Mouse (Mus musculus) midbrain, embryonic 13.5 days (tissue): ENCODE data around the gene Hormad1. TPM values are rescaled to one million over a fixed set of nuclear protein-coding genes. Genes with fewer than 3 reads are reported as not detected.

Source experiments
- ATAC-seq: fragments of 200-750 bp; cut with Nextera tagmentation; 2 replicates; pipeline ENCODE4 v1.8.0; 2017; ENCODE audit warnings: mild to moderate bottlenecking, moderate TSS enrichment, moderate library complexity
- H3K27ac ChIP-seq: fragments of 300-500 bp; sonication (generic); 2 replicates; pipeline ENCODE4 v1.5.1; 2015; ENCODE audit warnings: inconsistent platforms, mild to moderate bottlenecking, moderate library complexity
- H3K27me3 ChIP-seq: fragments of 300-500 bp; sonication (generic); 2 replicates; pipeline ENCODE4 v1.6.1; 2015; ENCODE audit warnings: mild to moderate bottlenecking, inconsistent platforms
- H3K36me3 ChIP-seq: fragments of 300-500 bp; sonication (generic); 2 replicates; pipeline ENCODE4 v1.6.1; 2015; ENCODE audit warnings: mild to moderate bottlenecking, inconsistent platforms
- H3K4me1 ChIP-seq: fragments of 300-500 bp; sonication (generic); replicated peaks from 2 replicates; pipeline ENCODE4 v1.6.1; 2015; ENCODE audit warnings: inconsistent platforms
- H3K4me2 ChIP-seq: fragments of 300-500 bp; sonication (generic); replicated peaks from 2 replicates; pipeline ENCODE4 v1.6.1; 2015; ENCODE audit warnings: moderate library complexity, mild to moderate bottlenecking, inconsistent platforms
- H3K4me3 ChIP-seq: fragments of 300-500 bp; sonication (generic); replicated peaks from 2 replicates; pipeline ENCODE4 v1.5.1; 2015; ENCODE audit warnings: mild to moderate bottlenecking, inconsistent platforms
- H3K9ac ChIP-seq: fragments of 300-500 bp; sonication (generic); replicated peaks from 2 replicates; pipeline ENCODE4 v1.6.1; 2015; ENCODE audit warnings: mild to moderate bottlenecking, inconsistent platforms
- H3K9me3 ChIP-seq: fragments of 300-500 bp; sonication (generic); 2 replicates; pipeline ENCODE4 v1.6.1; 2016; ENCODE audit warnings: mild to moderate bottlenecking, inconsistent platforms
- WGBS: fragments of 180-500 bp; shearing (Covaris S2); methylation state at CpG from one replicate; pipeline ENCODE4 v1.1.7; 2015; 5-methylcytosine and 5-hydroxymethylcytosine counted together
- polyA plus RNA-seq: library from polyadenylated mRNA; unstranded; fragments of >200 nt; fragmentation: Nextera tagmentation; extraction: Ambion mirVana; gene quantifications from 2 replicates; pipeline ENCODE4 v1.2.1, GENCODE M21; 2015

The Hormad1 gene
- polyA plus RNA-seq, 1 experiment from 2014 or later = not detected

DNA sequence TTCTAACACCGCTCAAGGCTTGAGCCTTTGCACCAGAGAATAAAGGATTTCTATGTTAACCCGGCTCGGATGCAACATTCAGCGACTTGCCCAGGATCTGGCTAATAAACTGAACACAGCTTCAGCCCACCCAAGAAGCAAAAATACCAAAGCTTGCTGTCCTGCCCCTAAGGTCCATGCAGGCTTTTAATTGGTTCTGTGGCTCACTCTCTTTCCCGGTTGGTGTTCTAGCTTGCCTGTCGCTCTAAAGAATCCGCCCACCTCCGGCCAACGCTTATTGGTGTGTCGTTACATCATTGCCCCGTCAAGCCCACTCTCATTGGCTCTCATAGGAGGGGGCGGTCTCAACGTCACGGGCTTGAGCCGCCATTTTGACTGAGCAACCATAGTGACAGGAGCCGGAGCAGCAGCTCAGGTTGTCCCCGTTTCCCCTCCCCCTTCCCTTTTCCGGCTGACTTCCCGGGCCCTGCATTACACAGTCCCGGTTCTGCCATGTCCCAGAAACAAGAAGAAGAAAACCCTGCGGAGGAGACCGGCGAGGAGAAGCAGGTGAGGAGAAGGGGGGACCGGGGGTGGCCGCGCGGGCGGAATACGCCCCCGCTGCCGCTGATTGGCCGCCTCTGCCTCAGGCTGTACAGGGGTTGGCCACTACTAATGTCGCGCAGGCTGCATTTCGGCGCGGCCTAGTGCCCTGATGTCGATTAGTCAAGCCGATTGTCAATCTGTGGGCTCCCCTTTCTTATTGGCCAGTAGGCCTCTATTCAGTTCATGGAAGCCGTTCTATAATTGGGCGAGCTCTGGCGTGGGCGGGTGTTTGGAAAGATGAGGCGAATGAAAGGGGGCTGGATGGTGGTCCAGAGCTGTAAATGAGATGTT lies 65.4 kb downstream of the Hormad1 start, which contains the start of gene Ensa:
Gene Ensa, plus strand, starts transcription at position 366 of the 876 bp plus-strand sequence.
- no peaks in the 10 kb centered on the region for H3K27me3 ChIP-seq
- ATAC-seq = peak; percentile 99
- WGBS = under 1% methylated on average over 44 of the region's 44 CpGs
- peaks cover 42% of the 10 kb centered on the region for H3K36me3 ChIP-seq
- peaks cover 29% of the 10 kb centered on the region for H3K4me1 ChIP-seq
- H3K9ac ChIP-seq = peak within 1 kb of the TSS; percentile 66
- H3K27ac ChIP-seq = peak within 1 kb of the TSS; percentile 87
- H3K4me3 ChIP-seq = peak within 1 kb of the TSS; percentile 61
- no peaks in the 10 kb centered on the region for H3K9me3 ChIP-seq
- H3K4me2 ChIP-seq = peak within 1 kb of the TSS; percentile 74

DNA sequence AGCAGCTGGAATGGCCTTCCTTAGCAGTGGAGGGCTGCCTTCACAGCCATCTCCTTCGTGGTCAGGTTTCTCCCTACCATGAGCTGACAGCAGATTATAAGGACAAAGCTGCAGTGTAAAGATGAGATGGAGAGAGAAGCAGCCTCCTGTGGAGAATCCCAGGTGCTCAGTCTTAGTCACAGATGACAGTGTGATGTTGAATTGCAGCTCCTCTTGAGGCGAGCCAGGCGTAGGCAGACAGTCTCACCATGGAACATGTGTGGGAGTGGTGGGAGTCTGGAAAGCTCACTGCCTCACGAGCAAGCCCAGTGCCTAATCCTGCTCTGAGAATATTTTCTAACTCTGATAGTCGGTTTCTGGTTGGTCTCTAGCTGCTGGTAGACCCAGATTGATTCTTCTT lies 68.3 kb downstream of the Hormad1 start:
- H3K9me3 ChIP-seq = no peaks in the 10 kb centered on the region
- no peak for ATAC-seq
- H3K36me3 ChIP-seq = peaks cover 61% of the 10 kb centered on the region

DNA sequence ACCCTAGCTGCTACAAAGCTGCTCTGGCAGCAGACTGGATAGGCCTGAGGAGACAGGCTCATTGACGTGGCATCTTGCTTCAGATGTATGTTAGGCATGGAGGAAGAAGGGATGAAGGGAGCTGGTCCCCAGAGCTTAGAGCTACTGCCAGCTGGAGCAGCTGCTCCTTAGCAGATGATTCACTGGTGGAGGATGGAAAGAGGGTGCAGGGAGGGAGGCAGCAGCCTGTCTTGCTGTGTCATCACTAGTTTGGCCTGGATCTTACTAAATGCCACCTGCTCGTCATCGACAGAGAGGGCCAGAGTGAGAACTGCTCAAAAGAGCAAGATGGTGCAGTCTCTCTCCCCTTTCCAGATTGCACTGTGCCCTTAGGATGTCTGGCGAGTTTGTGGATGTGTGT lies 70.3 kb downstream of the Hormad1 start:
- H3K27me3 ChIP-seq = no peaks in the 10 kb centered on the region
- H3K9ac ChIP-seq = no peak overlapping the region
- peaks cover 78% of the 10 kb centered on the region for H3K36me3 ChIP-seq
- no peak for ATAC-seq
- no peak overlapping the region for H3K4me2 ChIP-seq
- no peak overlapping the region for H3K27ac ChIP-seq
- no peak overlapping the region for H3K4me3 ChIP-seq
- 82% methylated on average over 4 of the region's 4 CpGs for WGBS
- no peaks in the 10 kb centered on the region for H3K9me3 ChIP-seq
- peaks cover 26% of the 10 kb centered on the region for H3K4me1 ChIP-seq

More for the DNA sequence above, 68.3 kb downstream of the Hormad1 start:
- Histone ChIP-seq H3K4me1 (peaks cover 29% of the 10 kb centered on the region), H3K9ac (no peak overlapping the region), H3K4me3 (no peak overlapping the region), H3K27ac (no peak overlapping the region), H3K4me2 (no peak overlapping the region), H3K27me3 (no peaks in the 10 kb centered on the region)
- 90% methylated on average over 5 of the region's 5 CpGs for WGBS

DNA sequence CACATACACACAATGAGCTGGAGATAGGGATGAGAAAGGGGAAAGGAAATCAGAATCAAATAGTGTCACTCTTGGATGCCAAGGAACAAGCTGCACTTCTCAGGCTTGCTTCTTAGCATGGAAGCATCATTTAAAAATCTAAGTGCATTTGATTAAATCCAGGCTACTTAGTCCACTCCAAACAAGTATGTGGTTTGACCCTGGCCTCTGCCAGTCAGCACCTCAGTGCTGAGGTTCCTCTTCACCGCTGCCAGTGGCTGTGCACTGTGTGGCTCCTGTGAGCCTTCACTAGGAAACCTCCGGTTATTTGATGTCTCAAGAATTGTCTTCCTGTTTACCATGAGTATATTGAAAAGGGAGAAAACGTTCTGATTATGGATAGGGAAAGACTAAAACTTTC lies 71.4 kb downstream of the Hormad1 start:
- 87% methylated on average over 3 of the region's 3 CpGs for WGBS
- Histone ChIP-seq H3K27ac (no peak overlapping the region), H3K9me3 (no peaks in the 10 kb centered on the region), H3K4me1 (peaks cover 22% of the 10 kb centered on the region), H3K4me2 (no peak overlapping the region), H3K27me3 (no peaks in the 10 kb centered on the region), H3K9ac (no peak overlapping the region), H3K4me3 (no peak overlapping the region), H3K36me3 (peaks cover 89% of the 10 kb centered on the region)
- ATAC-seq = no peak

DNA sequence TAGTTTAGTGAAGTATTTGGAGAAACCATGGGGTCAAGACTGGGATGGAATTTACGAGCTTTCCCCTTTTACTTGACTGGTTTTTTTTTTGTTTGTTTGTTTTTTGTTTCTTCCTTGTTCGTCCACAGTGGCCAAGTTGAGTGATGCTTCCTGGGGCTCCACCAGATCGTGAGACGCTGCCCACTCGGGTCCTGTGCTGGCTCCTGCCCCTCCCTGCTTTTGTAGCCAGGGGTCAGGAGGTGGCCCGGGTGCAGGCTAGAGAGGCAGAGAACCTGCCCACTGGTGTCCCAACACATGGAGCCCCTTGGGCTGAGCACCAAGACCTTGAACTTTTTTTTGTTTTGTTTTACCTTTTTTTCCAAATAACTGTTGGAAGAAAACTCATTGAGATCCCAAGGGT lies 71.8 kb downstream of the Hormad1 start:
- Histone ChIP-seq H3K27me3 (no peaks in the 10 kb centered on the region), H3K9ac (no peak overlapping the region), H3K36me3 (peaks cover 94% of the 10 kb centered on the region), H3K27ac (no peak overlapping the region), H3K4me1 (peaks cover 18% of the 10 kb centered on the region), H3K4me3 (no peak overlapping the region), H3K9me3 (no peaks in the 10 kb centered on the region), H3K4me2 (no peak overlapping the region)
- WGBS = 80% methylated on average over 6 of the region's 6 CpGs
- ATAC-seq = no peak

DNA sequence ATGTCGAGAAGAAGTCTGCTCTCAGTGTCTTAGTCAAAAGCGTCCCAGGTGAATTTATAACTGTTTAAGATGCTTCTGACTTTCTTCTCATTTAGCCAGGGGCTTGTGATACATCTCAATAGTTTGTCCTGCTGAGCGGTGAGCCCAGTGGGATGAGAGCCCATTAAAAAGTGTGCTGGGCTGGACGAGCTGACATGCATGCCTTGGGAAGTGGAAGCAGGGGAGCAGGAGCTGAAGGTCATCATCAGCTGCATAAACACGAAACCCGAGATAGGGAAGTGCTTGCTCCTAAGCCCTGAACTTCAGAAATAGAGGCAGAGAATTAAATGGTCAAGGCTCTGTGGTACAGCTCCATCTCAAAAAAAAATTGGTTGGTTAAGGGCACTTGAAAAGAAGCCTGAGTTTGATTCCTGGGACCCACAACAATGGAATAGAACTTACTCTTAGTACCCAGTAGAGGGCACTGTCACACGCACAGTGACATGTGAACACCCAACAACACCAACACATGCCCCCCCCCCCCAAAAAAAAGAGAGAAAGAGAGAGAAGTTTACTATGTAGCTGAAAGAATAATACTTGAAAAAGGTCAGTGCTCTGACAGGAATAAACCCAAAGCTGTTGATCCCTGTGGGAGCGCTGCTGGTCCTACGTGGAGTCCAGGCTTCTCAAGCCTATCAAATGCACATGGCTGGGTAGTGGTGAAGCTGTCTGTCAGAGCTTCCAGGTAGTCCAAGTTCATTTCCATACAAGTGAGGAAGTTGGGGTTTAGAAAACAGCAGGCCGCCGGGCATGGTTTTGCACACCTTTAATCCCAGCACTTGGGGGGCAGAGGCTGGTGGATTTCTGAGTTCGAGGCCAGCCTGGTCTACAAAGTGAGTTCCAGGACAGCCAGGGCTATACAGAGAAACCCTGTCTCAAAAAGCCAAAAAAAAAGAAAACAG lies 73.4 kb downstream of the Hormad1 start:
- no peak overlapping the region for H3K4me2 ChIP-seq
- peaks cover 96% of the 10 kb centered on the region for H3K36me3 ChIP-seq
- no peak overlapping the region for H3K4me3 ChIP-seq
- 0 out of 2 replicates have a peak, but pooled peaks cover 2% of the 10 kb centered on the region for H3K4me1 ChIP-seq
- no peak overlapping the region for H3K9ac ChIP-seq
- 84% methylated on average over 12 of the region's 12 CpGs for WGBS
- ATAC-seq = no peak
- no peaks in the 10 kb centered on the region for H3K9me3 ChIP-seq
- no peaks in the 10 kb centered on the region for H3K27me3 ChIP-seq
- H3K27ac ChIP-seq = no peak overlapping the region

DNA sequence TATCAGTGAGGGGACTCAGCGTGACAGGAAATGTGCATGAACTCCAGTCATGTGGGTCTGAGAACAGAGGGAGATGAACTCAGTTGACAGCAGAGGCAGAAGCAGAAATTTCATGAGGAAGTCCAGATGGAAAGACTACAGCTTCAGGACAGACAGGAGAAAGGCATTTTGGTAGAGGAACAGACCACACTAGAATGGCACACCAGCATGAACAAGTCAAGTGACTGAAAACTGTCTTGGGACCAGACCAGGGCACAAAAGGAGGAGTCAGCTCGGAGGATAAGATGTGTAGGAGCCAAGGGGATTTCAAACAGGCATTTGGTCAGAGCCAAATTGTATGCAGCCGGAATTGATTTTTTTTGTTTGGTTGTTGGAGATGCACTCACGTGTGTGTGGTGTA lies 76.2 kb downstream of the Hormad1 start:
- Histone ChIP-seq H3K4me2 (no peak overlapping the region), H3K27ac (no peak overlapping the region), H3K9me3 (no peaks in the 10 kb centered on the region), H3K9ac (no peak overlapping the region), H3K36me3 (peaks cover 88% of the 10 kb centered on the region), H3K4me3 (no peak overlapping the region), H3K27me3 (no peaks in the 10 kb centered on the region), H3K4me1 (no peaks in the 10 kb centered on the region)
- WGBS = 77% methylated on average over 4 of the region's 4 CpGs
- ATAC-seq = no peak

DNA sequence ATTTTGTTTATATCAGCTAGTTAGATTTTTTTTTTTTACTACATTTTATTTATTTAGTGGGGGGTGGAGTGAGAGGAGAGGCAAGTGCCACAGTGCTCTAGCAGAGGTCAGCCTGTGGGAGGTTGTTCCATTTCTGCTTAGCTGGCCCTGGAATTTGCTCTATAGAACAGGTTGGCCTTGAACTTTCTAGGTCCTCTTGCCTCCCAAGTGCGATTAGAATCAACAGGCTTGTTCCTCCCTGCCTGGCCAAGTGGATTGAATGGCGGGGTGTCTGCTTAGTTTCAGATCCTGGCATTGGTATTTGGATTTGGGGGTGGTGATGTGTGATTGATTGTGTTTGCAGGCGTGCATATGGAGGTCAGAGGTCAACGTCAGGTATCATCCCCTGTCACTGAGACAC lies 76.6 kb downstream of the Hormad1 start:
- H3K36me3 ChIP-seq = peaks cover 84% of the 10 kb centered on the region
- no peaks in the 10 kb centered on the region for H3K4me1 ChIP-seq
- no peak overlapping the region for H3K9ac ChIP-seq
- H3K4me3 ChIP-seq = no peak overlapping the region
- WGBS = 87% methylated on average over 4 of the region's 4 CpGs
- no peaks in the 10 kb centered on the region for H3K27me3 ChIP-seq
- no peak overlapping the region for H3K4me2 ChIP-seq
- H3K9me3 ChIP-seq = no peaks in the 10 kb centered on the region
- H3K27ac ChIP-seq = no peak overlapping the region
- no peak for ATAC-seq

Other genes starting within 250 kb of the Hormad1 start
- 91.3 and 93.8 TPM in 2 replicates for gene Cers2, start 244.9 kb upstream of the Hormad1 start, polyA plus RNA-seq
- 45.7 and 49.9 TPM in 2 replicates for gene Setdb1, start 202.5 kb upstream of the Hormad1 start, polyA plus RNA-seq
- not detected in 2 replicates for gene 4930558C23Rik, start 156.8 kb upstream of the Hormad1 start, polyA plus RNA-seq
- gene Arnt, start 125.3 kb upstream of the Hormad1 start, polyA plus RNA-seq = 22.5 and 26.1 TPM in 2 replicates
- 4.8 and 5.8 TPM in 2 replicates for gene Ctsk, start 60.4 kb upstream of the Hormad1 start, polyA plus RNA-seq
- gene Ctss, start 32.9 kb upstream of the Hormad1 start, polyA plus RNA-seq = 10.5 and 10.6 TPM in 2 replicates
- 35.2 and 37.7 TPM in 2 replicates for gene Golph3l, start 29.3 kb downstream of the Hormad1 start, polyA plus RNA-seq
- 116 TPM in 2 replicates for gene Ensa, start 65.3 kb downstream of the Hormad1 start, polyA plus RNA-seq
- gene Mcl1, start 99.1 kb downstream of the Hormad1 start, polyA plus RNA-seq = 46.9 and 56.3 TPM in 2 replicates
- 0.68 and 1.9 TPM in 2 replicates for gene Adamtsl4, start 128.2 kb downstream of the Hormad1 start, polyA plus RNA-seq
- gene Ecm1, start 179.9 kb downstream of the Hormad1 start, polyA plus RNA-seq = 11.3 and 11.8 TPM in 2 replicates
- gene Tars2, start 200.5 kb downstream of the Hormad1 start, polyA plus RNA-seq = 44.7 and 45.5 TPM in 2 replicates